Mouse (Mus musculus) stomach, embryonic 15.5 days (tissue): ENCODE data around the gene Trpm1. TPM values are rescaled to one million over a fixed set of nuclear protein-coding genes. Genes with fewer than 3 reads are reported as not detected.

Experiments used
- ATAC-seq: fragments of 200-750 bp; cut with Nextera tagmentation; 2 replicates; pipeline ENCODE4 v1.8.0; 2017; ENCODE audit warnings: low read depth, moderate number of reproducible peaks, moderate TSS enrichment; ENCODE audit not compliant: insufficient read depth, low FRiP score
- H3K27ac ChIP-seq: fragments of 300-500 bp; sonication (generic); 2 replicates; pipeline ENCODE4 v1.5.1; 2015; ENCODE audit warnings: mild to moderate bottlenecking, inconsistent platforms
- H3K27me3 ChIP-seq: fragments of 300-500 bp; sonication (generic); replicated peaks from 2 replicates; pipeline ENCODE4 v1.6.1; 2015; ENCODE audit warnings: inconsistent platforms
- H3K36me3 ChIP-seq: fragments of 300-500 bp; sonication (generic); 2 replicates; pipeline ENCODE4 v1.6.1; 2015; ENCODE audit warnings: inconsistent platforms
- H3K4me1 ChIP-seq: fragments of 300-500 bp; sonication (generic); 2 replicates; pipeline ENCODE4 v1.6.1; 2015; ENCODE audit warnings: inconsistent platforms
- H3K4me2 ChIP-seq: fragments of 300-500 bp; sonication (generic); 2 replicates; pipeline ENCODE4 v1.6.1; 2015; ENCODE audit warnings: mild to moderate bottlenecking, inconsistent platforms
- H3K4me3 ChIP-seq: fragments of 300-500 bp; sonication (generic); replicated peaks from 2 replicates; pipeline ENCODE4 v1.5.1; 2015; ENCODE audit warnings: inconsistent platforms
- H3K9ac ChIP-seq: fragments of 300-500 bp; sonication (generic); 2 replicates; pipeline ENCODE4 v1.6.1; 2015; ENCODE audit warnings: inconsistent platforms
- H3K9me3 ChIP-seq: fragments of 300-500 bp; sonication (generic); 2 replicates; pipeline ENCODE4 v1.6.1; 2016; ENCODE audit warnings: inconsistent platforms
- WGBS: fragments of 180-500 bp; shearing (Covaris S2); methylation state at CpG from one replicate; pipeline ENCODE4 v1.1.7; 2015; 5-methylcytosine and 5-hydroxymethylcytosine counted together
- polyA plus RNA-seq: library from polyadenylated mRNA; unstranded; fragments of >200 nt; fragmentation: Nextera tagmentation; extraction: Ambion mirVana; gene quantifications from 2 replicates; pipeline ENCODE4 v1.2.1, GENCODE M21; 2015

Gene Trpm1
- polyA plus RNA-seq, 1 experiment from 2014 or later = 0.18 TPM

GRCm38 (mm10) chr7:64179310-64179709, 25.7 kb downstream of the Trpm1 start:
- Histone ChIP-seq H3K4me3 (no peak overlapping the region), H3K4me1 (no peaks in the 10 kb centered on the region), H3K4me2 (no peak overlapping the region), H3K27me3 (no peaks in the 10 kb centered on the region), H3K36me3 (no peaks in the 10 kb centered on the region), H3K9ac (no peak overlapping the region), H3K9me3 (no peaks in the 10 kb centered on the region), H3K27ac (no peak overlapping the region)
- no peak for ATAC-seq
- WGBS = 85% methylated on average over 4 of the region's 4 CpGs

- Histone ChIP-seq H3K4me3 (no peak overlapping the region), H3K27me3 (no peaks in the 10 kb centered on the region), H3K4me1 (no peaks in the 10 kb centered on the region), H3K9me3 (no peaks in the 10 kb centered on the region), H3K9ac (no peak overlapping the region), H3K27ac (no peak overlapping the region), H3K4me2 (no peak overlapping the region), H3K36me3 (no peaks in the 10 kb centered on the region)
- WGBS = 53% methylated on average over 10 of the region's 10 CpGs
- no peak for ATAC-seq
Measured at GRCm38 (mm10) chr7:64185203-64185931, 31.7 kb downstream of the Trpm1 start.

DNA sequence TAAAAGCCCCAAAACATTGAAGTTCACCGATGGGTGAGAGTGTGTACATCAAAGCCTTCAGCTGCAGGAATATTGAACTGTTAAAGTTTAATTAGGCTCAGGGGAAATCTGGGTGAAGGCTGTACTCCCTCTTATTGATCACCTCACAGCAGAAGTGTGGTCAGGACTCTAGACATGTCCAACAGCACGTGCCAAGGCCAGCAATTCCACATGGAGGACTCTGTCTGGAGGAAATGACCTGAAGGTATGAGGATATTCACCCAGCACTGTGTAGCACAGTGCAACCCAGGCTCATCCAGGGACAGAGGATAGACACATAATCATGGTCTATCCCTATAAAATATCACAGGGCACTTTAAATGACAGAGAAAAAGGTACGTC, 32.3 kb downstream of the Trpm1 start:
- Histone ChIP-seq H3K27ac (no peak overlapping the region), H3K9me3 (no peaks in the 10 kb centered on the region), H3K4me2 (no peak overlapping the region), H3K4me3 (no peak overlapping the region), H3K36me3 (no peaks in the 10 kb centered on the region), H3K4me1 (no peaks in the 10 kb centered on the region), H3K27me3 (no peaks in the 10 kb centered on the region), H3K9ac (no peak overlapping the region)
- WGBS = 78% methylated on average over 3 of the region's 3 CpGs
- no peak for ATAC-seq

GRCm38 (mm10) chr7:64192261-64192943, 38.8 kb downstream of the Trpm1 start:
- Histone ChIP-seq H3K27ac (peak overlapping the region; percentile 52), H3K27me3 (no peaks in the 10 kb centered on the region), H3K9ac (no peak overlapping the region), H3K4me1 (peaks cover 15% of the 10 kb centered on the region), H3K36me3 (no peaks in the 10 kb centered on the region), H3K4me3 (no peak overlapping the region), H3K4me2 (0 out of 2 replicates have a peak overlapping the region, but pooled peaks have one; percentile 24), H3K9me3 (no peaks in the 10 kb centered on the region)
- ATAC-seq = peak; percentile 56
- 26% methylated on average over 14 of the region's 14 CpGs for WGBS

DNA sequence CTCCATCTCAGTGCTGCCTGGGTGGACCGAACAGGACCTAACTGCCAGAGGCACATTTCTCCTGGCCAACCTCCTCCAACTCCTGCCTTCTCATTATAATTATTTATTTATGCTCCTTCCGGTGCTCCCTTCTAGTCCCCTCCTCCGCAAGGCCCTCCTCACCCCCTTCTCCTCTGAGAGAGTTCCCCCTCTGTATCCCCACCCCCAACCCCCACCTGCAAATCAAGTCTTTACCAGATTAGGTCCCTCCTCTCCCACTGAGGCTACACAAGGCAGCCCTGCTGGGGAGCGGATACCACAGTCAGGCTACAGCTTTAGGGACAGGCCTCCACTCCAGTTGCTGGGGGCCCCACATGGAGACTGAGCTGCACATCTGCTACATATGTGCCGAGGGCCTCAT, 39.8 kb downstream of the Trpm1 start:
- Histone ChIP-seq H3K4me2 (no peak overlapping the region), H3K9ac (no peak overlapping the region), H3K27ac (no peak overlapping the region), H3K27me3 (no peaks in the 10 kb centered on the region), H3K4me3 (no peak overlapping the region), H3K9me3 (no peaks in the 10 kb centered on the region), H3K4me1 (peaks cover 15% of the 10 kb centered on the region), H3K36me3 (no peaks in the 10 kb centered on the region)
- ATAC-seq = no peak
- 60% methylated on average over 5 of the region's 5 CpGs for WGBS

DNA sequence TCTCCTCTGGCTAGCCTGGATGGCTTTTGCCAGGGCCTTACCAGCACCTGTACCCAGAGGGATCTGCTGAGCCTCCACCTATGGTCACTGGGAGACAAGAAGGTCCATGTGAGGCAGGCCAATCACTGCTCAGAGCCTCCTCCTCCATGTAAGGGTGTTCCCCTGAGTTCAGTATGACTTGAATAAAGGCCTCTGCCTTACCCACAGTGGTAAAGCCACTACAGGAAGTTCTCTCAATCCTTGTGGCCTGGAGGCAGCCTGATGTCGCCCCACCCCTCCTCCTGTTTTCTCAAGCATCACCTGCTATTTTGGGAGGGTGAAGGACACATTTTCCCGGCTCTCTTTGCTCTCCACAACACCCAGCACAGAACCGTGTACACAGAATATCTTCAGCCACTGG, 42.5 kb downstream of the Trpm1 start:
- Histone ChIP-seq H3K27ac (no peak overlapping the region), H3K4me2 (no peak overlapping the region), H3K36me3 (no peaks in the 10 kb centered on the region), H3K27me3 (no peaks in the 10 kb centered on the region), H3K9ac (no peak overlapping the region), H3K9me3 (no peaks in the 10 kb centered on the region), H3K4me3 (no peak overlapping the region), H3K4me1 (peaks cover 15% of the 10 kb centered on the region)
- ATAC-seq = no peak
- 68% methylated on average over 3 of the region's 3 CpGs for WGBS

GRCm38 (mm10) chr7:64208700-64209099, 55.1 kb downstream of the Trpm1 start:
- no peaks in the 10 kb centered on the region for H3K36me3 ChIP-seq
- no peak overlapping the region for H3K9ac ChIP-seq
- ATAC-seq = no peak
- H3K4me3 ChIP-seq = no peak overlapping the region
- H3K4me2 ChIP-seq = no peak overlapping the region
- H3K4me1 ChIP-seq = no peaks in the 10 kb centered on the region
- no peaks in the 10 kb centered on the region for H3K27me3 ChIP-seq
- H3K27ac ChIP-seq = no peak overlapping the region
- 67% methylated on average over 5 of the region's 5 CpGs for WGBS
- H3K9me3 ChIP-seq = no peaks in the 10 kb centered on the region

DNA sequence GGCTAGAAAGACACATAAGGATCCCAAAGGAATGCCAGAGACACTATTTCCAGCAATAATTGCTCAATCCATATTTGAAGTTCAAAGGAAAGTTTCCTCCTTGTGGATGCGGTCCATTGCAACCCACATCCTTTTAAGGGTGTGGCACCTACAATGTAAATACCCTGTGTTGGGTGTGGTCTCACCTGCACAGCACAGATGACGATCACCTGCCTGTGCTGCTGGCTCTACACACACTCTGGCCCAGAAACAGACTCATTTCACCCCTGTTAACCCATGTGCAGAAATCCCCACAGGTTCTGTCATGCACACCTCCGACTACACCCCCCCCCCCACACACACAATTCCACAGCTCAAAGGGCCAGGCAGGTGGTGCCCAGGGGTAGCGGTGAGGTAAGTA, 59.2 kb downstream of the Trpm1 start:
- no peak for ATAC-seq
- Histone ChIP-seq H3K27me3 (no peaks in the 10 kb centered on the region), H3K4me2 (no peak overlapping the region)

DNA sequence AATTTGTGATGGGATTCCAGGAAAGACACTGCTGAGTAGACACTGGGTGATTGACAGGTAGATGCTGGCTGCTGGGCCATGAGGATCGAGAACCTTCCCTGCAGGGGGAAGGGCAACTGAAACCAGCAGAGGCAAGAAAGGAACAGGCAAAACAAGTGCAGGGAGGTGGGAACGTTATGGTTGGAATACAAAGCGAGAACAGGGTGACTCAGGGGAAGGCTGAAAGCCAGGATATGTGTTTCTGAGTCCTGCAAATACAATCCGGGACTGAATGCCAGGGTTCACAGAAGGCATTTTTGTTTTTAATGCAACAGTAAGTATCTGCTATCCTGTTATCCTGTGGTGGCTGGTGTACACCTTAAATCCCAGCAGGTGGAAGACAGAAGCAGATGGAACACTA, 60.4 kb downstream of the Trpm1 start:
- no peaks in the 10 kb centered on the region for H3K36me3 ChIP-seq
- H3K4me2 ChIP-seq = no peak overlapping the region
- no peak for ATAC-seq
- 61% methylated on average over 4 of the region's 4 CpGs for WGBS
- no peak overlapping the region for H3K9ac ChIP-seq
- no peak overlapping the region for H3K27ac ChIP-seq
- no peaks in the 10 kb centered on the region for H3K9me3 ChIP-seq
- H3K27me3 ChIP-seq = no peaks in the 10 kb centered on the region
- no peak overlapping the region for H3K4me3 ChIP-seq
- H3K4me1 ChIP-seq = no peaks in the 10 kb centered on the region

More for the DNA sequence above, 59.2 kb downstream of the Trpm1 start:
- 77% methylated on average over 4 of the region's 4 CpGs for WGBS
- Histone ChIP-seq H3K4me3 (no peak overlapping the region), H3K9me3 (no peaks in the 10 kb centered on the region), H3K9ac (no peak overlapping the region), H3K27ac (no peak overlapping the region), H3K4me1 (no peaks in the 10 kb centered on the region), H3K36me3 (no peaks in the 10 kb centered on the region)

- Histone ChIP-seq H3K27me3 (no peaks in the 10 kb centered on the region), H3K4me2 (no peak overlapping the region), H3K4me3 (no peak overlapping the region), H3K9ac (no peak overlapping the region), H3K4me1 (no peaks in the 10 kb centered on the region), H3K9me3 (no peaks in the 10 kb centered on the region), H3K27ac (no peak overlapping the region), H3K36me3 (no peaks in the 10 kb centered on the region)
- ATAC-seq = no peak
- 75% methylated on average over 4 of the region's 4 CpGs for WGBS
Measured at GRCm38 (mm10) chr7:64215613-64216012, 62.0 kb downstream of the Trpm1 start.

DNA sequence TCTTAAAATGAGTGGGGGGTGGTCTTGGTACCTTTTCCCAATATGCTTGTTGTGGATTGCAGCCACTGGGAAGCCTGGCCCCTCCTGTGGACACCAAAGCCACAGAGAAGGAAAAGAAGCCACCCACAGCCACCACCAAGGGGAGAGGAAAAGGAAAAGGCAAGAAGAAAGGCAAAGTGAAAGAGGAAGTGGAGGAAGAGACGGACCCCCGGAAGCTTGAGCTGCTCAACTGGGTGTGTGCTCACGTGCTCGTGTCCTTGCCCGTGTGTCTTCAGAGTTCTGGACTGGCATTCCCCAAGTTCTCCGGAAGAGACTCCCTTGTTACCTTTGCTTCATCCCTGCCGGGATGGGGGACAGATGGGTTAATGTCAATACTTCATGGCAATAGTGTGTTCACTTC, 63.8 kb downstream of the Trpm1 start:
- 75% methylated on average over 7 of the region's 7 CpGs for WGBS
- Histone ChIP-seq H3K4me3 (no peak overlapping the region), H3K4me2 (no peak overlapping the region), H3K9ac (no peak overlapping the region), H3K9me3 (no peaks in the 10 kb centered on the region), H3K27me3 (no peaks in the 10 kb centered on the region), H3K4me1 (no peaks in the 10 kb centered on the region), H3K27ac (no peak overlapping the region), H3K36me3 (no peaks in the 10 kb centered on the region)
- no peak for ATAC-seq

- WGBS = 70% methylated on average over 7 of the region's 7 CpGs
- Histone ChIP-seq H3K4me2 (no peak overlapping the region), H3K27me3 (no peaks in the 10 kb centered on the region), H3K27ac (no peak overlapping the region), H3K36me3 (no peaks in the 10 kb centered on the region), H3K9ac (no peak overlapping the region), H3K9me3 (no peaks in the 10 kb centered on the region), H3K4me3 (no peak overlapping the region), H3K4me1 (no peaks in the 10 kb centered on the region)
- ATAC-seq = no peak
Measured at GRCm38 (mm10) chr7:64219765-64220164, 66.1 kb downstream of the Trpm1 start.
